Comparison of ENCODE assay signal across 21 mouse cellular contexts in the genomic region with DNA sequence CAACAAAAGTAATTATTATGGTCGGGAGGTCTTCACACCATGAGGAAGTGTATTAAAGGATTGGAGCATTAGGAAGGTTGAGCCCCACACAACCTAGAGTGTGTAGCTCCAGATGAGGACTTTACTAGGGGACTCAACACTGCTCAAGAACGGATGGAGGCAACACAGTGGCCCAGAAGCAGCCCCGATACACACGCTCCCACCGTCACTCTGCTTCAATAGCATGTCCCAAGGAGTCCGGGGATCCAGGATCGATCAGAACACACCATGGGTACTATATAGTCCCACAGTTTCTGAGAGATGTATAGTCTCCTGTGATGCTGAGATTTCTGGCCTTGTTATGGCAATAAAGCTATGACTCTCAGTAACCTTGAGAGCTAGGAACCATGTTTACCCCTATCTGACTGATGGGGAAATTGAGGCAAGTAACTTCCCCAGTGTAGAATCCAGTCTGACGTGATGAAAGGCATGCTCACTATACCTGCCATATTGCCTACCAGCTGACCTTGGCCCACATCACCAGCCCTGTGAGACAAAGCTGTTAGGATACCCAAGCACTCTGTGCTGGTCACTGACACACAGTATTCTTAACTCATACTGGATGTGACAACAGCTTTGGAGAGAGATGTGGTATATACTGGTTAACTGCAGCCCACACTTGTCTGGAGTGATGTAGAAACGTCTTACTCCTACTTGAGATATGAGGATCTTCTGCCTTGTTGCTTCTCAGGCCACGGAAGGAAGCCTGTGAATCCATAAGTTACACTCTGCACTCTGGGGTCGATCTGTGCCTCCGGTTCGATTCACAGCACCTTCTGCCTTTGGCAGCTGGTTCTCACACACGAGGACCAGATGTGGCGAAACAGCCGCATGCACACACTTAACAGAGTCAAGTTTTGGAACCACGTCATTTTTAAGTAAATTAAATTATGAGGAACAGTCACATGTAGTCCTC. TPM values are rescaled to one million over a fixed set of nuclear protein-coding genes. Genes with fewer than 3 reads are reported as not detected.
DNase-seq lines count a peak whose midpoint lies in the region; ATAC-seq and TF ChIP-seq lines count a peak whose summit lies in the region.
"Had no signal": no experiment of that assay in that cellular context is flagged by ENCODE, and none has a peak within 500 bp of the region (broad histone marks: within the 10 kb centered on the region; RNA-seq: fewer than 3 reads in every experiment).

No protein-coding gene starts in this region.

- WGBS in heart, embryonic 11.5 days (ENCODE audit: insufficient replicate concordance): 87% methylated on average over 17 of the region's 17 CpGs
- 87% methylated on average over 17 of the region's 17 CpGs for WGBS in lung, embryonic 15.5 days
- WGBS in heart, embryonic 16.5 days: 92% methylated on average over 17 of the region's 17 CpGs
- 79% methylated on average over 17 of the region's 17 CpGs for WGBS in liver, postnatal 0 days (ENCODE audit: insufficient replicate concordance)

- H3K27me3 ChIP-seq in heart, embryonic 11.5 days (ENCODE audit: control insufficient read depth, insufficient read depth, low read length): no peaks in the 10 kb centered on the region
- H3K27me3 ChIP-seq in lung, embryonic 15.5 days: no peaks in the 10 kb centered on the region
- no peaks in the 10 kb centered on the region for H3K27me3 ChIP-seq in heart, embryonic 16.5 days (ENCODE audit: control insufficient read depth, insufficient read depth, low read length)
- H3K27me3 ChIP-seq in liver, postnatal 0 days (ENCODE audit: insufficient read depth, low read length): no peaks in the 10 kb centered on the region
- H3K27me3 ChIP-seq: embryonic facial prominence, embryonic 13.5 days; forebrain, embryonic 13.5 days; limb, embryonic 12.5 days; midbrain, embryonic 15.5 days had no signal

- no peak for TF ChIP-seq EP300 in liver, postnatal 0 days (IDR thresholded peaks at IDR 0.05; ENCODE audit: low read depth)

- no peaks in the 10 kb centered on the region for H3K9me3 ChIP-seq in heart, embryonic 11.5 days (replicated peaks; ENCODE audit: control insufficient read depth, low read length)
- no peaks in the 10 kb centered on the region for H3K9me3 ChIP-seq in lung, embryonic 15.5 days
- no peaks in the 10 kb centered on the region for H3K9me3 ChIP-seq in heart, embryonic 16.5 days (replicated peaks; ENCODE audit: control insufficient read depth, low read length)
- H3K9me3 ChIP-seq in liver, postnatal 0 days (ENCODE audit: low read length): no peaks in the 10 kb centered on the region
- H3K9me3 ChIP-seq: embryonic facial prominence, embryonic 13.5 days; forebrain, embryonic 13.5 days; limb, embryonic 12.5 days; midbrain, embryonic 15.5 days had no signal

- H3K4me3 ChIP-seq in heart, embryonic 11.5 days (ENCODE audit: low read depth, low read length): no peak overlapping the region
- H3K4me3 ChIP-seq in lung, embryonic 15.5 days: no peak overlapping the region
- H3K4me3 ChIP-seq in heart, embryonic 16.5 days (ENCODE audit: low read length): no peak overlapping the region
- H3K4me3 ChIP-seq in liver, postnatal 0 days (ENCODE audit: low read depth, low read length): no peak overlapping the region
- H3K4me3 ChIP-seq: embryonic facial prominence, embryonic 13.5 days; forebrain, embryonic 13.5 days; limb, embryonic 12.5 days; midbrain, embryonic 15.5 days had no signal

- no peak for TF ChIP-seq CTCF in liver, postnatal 0 days (IDR thresholded peaks at IDR 0.05; ENCODE audit: low read depth)

- no peak overlapping the region for H3K9ac ChIP-seq in heart, embryonic 11.5 days (ENCODE audit: low read depth, low read length)
- H3K9ac ChIP-seq in lung, embryonic 15.5 days: no peak overlapping the region
- peak overlapping the region; percentile 72 for H3K9ac ChIP-seq in heart, embryonic 16.5 days (ENCODE audit: low read length)
- no peak overlapping the region for H3K9ac ChIP-seq in liver, postnatal 0 days (replicated peaks)
- H3K9ac ChIP-seq: embryonic facial prominence, embryonic 13.5 days; forebrain, embryonic 13.5 days; limb, embryonic 12.5 days; midbrain, embryonic 15.5 days had no signal

- H3K27ac ChIP-seq in heart, embryonic 11.5 days (ENCODE audit: low read depth, low read length): peak overlapping the region; percentile 95
- H3K27ac ChIP-seq in lung, embryonic 15.5 days: peak overlapping the region; percentile 83
- H3K27ac ChIP-seq in heart, embryonic 16.5 days (ENCODE audit: low read length): peak overlapping the region; percentile 99
- peak overlapping the region; percentile 97 for H3K27ac ChIP-seq in liver, postnatal 0 days (ENCODE audit: low read depth)
- H3K27ac ChIP-seq: forebrain, embryonic 13.5 days; limb, embryonic 12.5 days; midbrain, embryonic 15.5 days had no signal

- peaks cover 28% of the 10 kb centered on the region for H3K4me1 ChIP-seq in heart, embryonic 11.5 days (ENCODE audit: control insufficient read depth, insufficient read depth, low read length)
- peaks cover 16% of the 10 kb centered on the region for H3K4me1 ChIP-seq in lung, embryonic 15.5 days
- peaks cover 44% of the 10 kb centered on the region for H3K4me1 ChIP-seq in heart, embryonic 16.5 days (ENCODE audit: control insufficient read depth, insufficient read depth, low read length)
- H3K4me1 ChIP-seq in liver, postnatal 0 days (ENCODE audit: insufficient read depth): peaks cover 40% of the 10 kb centered on the region

- no peak overlapping the region for H3K4me2 ChIP-seq in heart, embryonic 11.5 days
- no peak overlapping the region for H3K4me2 ChIP-seq in lung, embryonic 15.5 days
- H3K4me2 ChIP-seq in heart, embryonic 16.5 days (ENCODE audit: low read depth, low read length): no peak overlapping the region
- no peak overlapping the region for H3K4me2 ChIP-seq in liver, postnatal 0 days (ENCODE audit: low read depth, low read length)
- H3K4me2 ChIP-seq: embryonic facial prominence, embryonic 13.5 days; forebrain, embryonic 13.5 days; limb, embryonic 12.5 days; midbrain, embryonic 15.5 days had no signal

- DNase-seq in heart, adult 8-10 months (ENCODE audit: low spot score): no peak
- DNase-seq in lung, postnatal 4 days: no peak
- peak; percentile 6 for DNase-seq in liver, postnatal 0 days
- no peak for DNase-seq in adipocyte (ENCODE audit: low spot score)
- DNase-seq: adrenal gland, adult 2 months; cerebellum, adult 18-20 months; kidney, adult 9 months; right cerebral cortex, postnatal 25 days had no signal

- no peak for ATAC-seq in heart, embryonic 11.5 days (replicated peaks; ENCODE audit: insufficient number of reproducible peaks, low FRiP score, low TSS enrichment)
- ATAC-seq in lung, embryonic 15.5 days (ENCODE audit: borderline replicate concordance, extremely low read depth, low FRiP score, low TSS enrichment): no peak
- no peak for ATAC-seq in heart, embryonic 16.5 days (replicated peaks; ENCODE audit: extremely low read depth, insufficient read depth, low FRiP score)
- no peak for ATAC-seq in liver, postnatal 0 days
- no peak for ATAC-seq in megakaryocyte-erythroid progenitor cell, adult 5-6 weeks (replicated peaks; ENCODE audit: low FRiP score, low TSS enrichment, poor library complexity, severe bottlenecking)
- ATAC-seq: forebrain, embryonic 13.5 days; hindbrain, postnatal 0 days; midbrain, embryonic 15.5 days had no signal

- H3K36me3 ChIP-seq in heart, embryonic 11.5 days (ENCODE audit: control insufficient read depth, insufficient read depth, low read length): no peaks in the 10 kb centered on the region
- H3K36me3 ChIP-seq in lung, embryonic 15.5 days: no peaks in the 10 kb centered on the region
- no peaks in the 10 kb centered on the region; the same call in 1 of the 2 replicates for H3K36me3 ChIP-seq in heart, embryonic 16.5 days (ENCODE audit: control insufficient read depth, insufficient read depth)
- H3K36me3 ChIP-seq in liver, postnatal 0 days (replicated peaks; ENCODE audit: insufficient read depth, low read length): no peaks in the 10 kb centered on the region; the same call in 1 of the 2 replicates
- H3K36me3 ChIP-seq: embryonic facial prominence, embryonic 13.5 days; G1E; limb, embryonic 12.5 days; midbrain, embryonic 15.5 days had no signal

RNA-seq across cellular contexts. Expression of a gene that starts 5.2 kb away (rescaled TPM):
- 104 and 106 TPM in 2 replicates for polyA plus RNA-seq in heart, embryonic 11.5 days (2014; fragmentation: Nextera tagmentation; extraction: Ambion mirVana)
- total RNA-seq in heart, adult 8-10 months (2022): 10 to 100 TPM; 13.6 to 15.5 (median 14.8) TPM
- 162 and 169 TPM in 2 replicates for polyA plus RNA-seq in lung, embryonic 15.5 days (2015; fragmentation: Nextera tagmentation; extraction: Ambion mirVana)
- 78.8 and 89.8 TPM in 2 replicates for polyA plus RNA-seq in heart, embryonic 16.5 days (2015; fragmentation: Nextera tagmentation; extraction: Ambion mirVana)
- polyA plus RNA-seq in liver, postnatal 0 days (2015; fragmentation: Nextera tagmentation; extraction: Ambion mirVana): 26.2 and 26.7 TPM in 2 replicates
- total RNA-seq in megakaryocyte-erythroid progenitor cell, adult 5-6 weeks (2014; fragmentation: Nextera tagmentation): 32.6 and 36.2 TPM in 2 replicates
- 21.2 and 40.2 TPM in 2 replicates for total RNA-seq in megakaryocyte-erythroid progenitor cell, adult 5-6 weeks (2017)
- polyA plus RNA-seq: G1E had no signal

RNA-seq across cellular contexts. Expression of a gene that starts 16.4 kb away (rescaled TPM):
- polyA plus RNA-seq in heart, embryonic 11.5 days (2014; fragmentation: Nextera tagmentation; extraction: Ambion mirVana): 4.1 and 5.9 TPM in 2 replicates
- 10 to 100 TPM; 32.2 to 58.5 (median 41.2) TPM for total RNA-seq in heart, adult 8-10 months (2022)
- polyA plus RNA-seq in lung, embryonic 15.5 days (2015; fragmentation: Nextera tagmentation; extraction: Ambion mirVana): 33.2 and 38.0 TPM in 2 replicates
- polyA plus RNA-seq in heart, embryonic 16.5 days (2015; fragmentation: Nextera tagmentation; extraction: Ambion mirVana): 65.7 and 68.9 TPM in 2 replicates
- 103 and 122 TPM in 2 replicates for polyA plus RNA-seq in liver, postnatal 0 days (2015; fragmentation: Nextera tagmentation; extraction: Ambion mirVana)
- total RNA-seq in megakaryocyte-erythroid progenitor cell, adult 5-6 weeks (2014; fragmentation: Nextera tagmentation): not detected in 2 replicates
- not detected in 2 replicates for total RNA-seq in megakaryocyte-erythroid progenitor cell, adult 5-6 weeks (2017)
- total RNA-seq: G1E had no signal
- polyA plus RNA-seq: G1E had no signal

RNA-seq across cellular contexts. Expression of a gene that starts 39.7 kb away (rescaled TPM):
- 5.7 and 6.9 TPM in 2 replicates for polyA plus RNA-seq in heart, embryonic 11.5 days (2014; fragmentation: Nextera tagmentation; extraction: Ambion mirVana)
- total RNA-seq in heart, adult 8-10 months (2022): 1 to 10 TPM; 3.7 to 7.0 (median 5.1) TPM
- 6.0 TPM in 2 replicates for polyA plus RNA-seq in lung, embryonic 15.5 days (2015; fragmentation: Nextera tagmentation; extraction: Ambion mirVana)
- 6.2 and 6.5 TPM in 2 replicates for polyA plus RNA-seq in heart, embryonic 16.5 days (2015; fragmentation: Nextera tagmentation; extraction: Ambion mirVana)
- polyA plus RNA-seq in liver, postnatal 0 days (2015; fragmentation: Nextera tagmentation; extraction: Ambion mirVana): 7.2 and 9.6 TPM in 2 replicates
- 2.0 and 2.4 TPM in 2 replicates for total RNA-seq in megakaryocyte-erythroid progenitor cell, adult 5-6 weeks (2014; fragmentation: Nextera tagmentation)
- total RNA-seq in megakaryocyte-erythroid progenitor cell, adult 5-6 weeks (2017): 3.3 and 5.4 TPM in 2 replicates
- polyA plus RNA-seq: G1E had no signal

RNA-seq across cellular contexts. Expression of a gene that starts 50.0 kb away (rescaled TPM):
- polyA plus RNA-seq in heart, embryonic 11.5 days (2014; fragmentation: Nextera tagmentation; extraction: Ambion mirVana): not detected in 2 replicates
- not detected for total RNA-seq in heart, adult 8-10 months (2022)
- polyA plus RNA-seq in lung, embryonic 15.5 days (2015; fragmentation: Nextera tagmentation; extraction: Ambion mirVana): not detected in 2 replicates
- polyA plus RNA-seq in heart, embryonic 16.5 days (2015; fragmentation: Nextera tagmentation; extraction: Ambion mirVana): not detected in 2 replicates
- not detected in 2 replicates for polyA plus RNA-seq in liver, postnatal 0 days (2015; fragmentation: Nextera tagmentation; extraction: Ambion mirVana)
- total RNA-seq in megakaryocyte-erythroid progenitor cell, adult 5-6 weeks (2014; fragmentation: Nextera tagmentation): not detected in 2 replicates
- not detected in 2 replicates for total RNA-seq in megakaryocyte-erythroid progenitor cell, adult 5-6 weeks (2017)
- total RNA-seq: adrenal gland, adult 2 months; hindbrain, postnatal 0 days; left cerebral cortex, adult 18-20 months had no signal
- polyA plus RNA-seq: adrenal gland, adult 2 months; embryonic facial prominence, embryonic 13.5 days; forebrain, embryonic 13.5 days; G1E; gonadal fat pad, adult 2 months; hindbrain, postnatal 0 days; limb, embryonic 12.5 days; midbrain, embryonic 15.5 days; thymus, postnatal 0 days had no signal
